Mouse (Mus musculus) CH12.LX (cell line): Measurements from ENCODE around the gene Htt.

Experiments
- CHD1 ChIP-seq: IDR thresholded peaks from 2 replicates; pipeline ENCODE4 v1.6.1; 2012; ENCODE audit warnings: low read depth, low read length, improper control_type of control experiment, inconsistent platforms
- CTCF ChIP-seq, 2 experiments: IDR thresholded peaks in 1 of 2; conservative IDR thresholded peaks in 1 of 2; 2 replicates each; pipeline ENCODE4 v1.5.1; 2011 to 2012; ENCODE audit warnings: low read depth in 2 of 2, low read length in 2 of 2, improper control_type of control experiment in 1 of 2, inconsistent platforms in 1 of 2, mild to moderate bottlenecking in 1 of 2, moderate library complexity in 1 of 2
- E2F4 ChIP-seq: IDR thresholded peaks from 2 replicates; pipeline ENCODE4 v1.6.1; 2011; ENCODE audit warnings: low read depth, low read length, improper control_type of control experiment; ENCODE audit not compliant: insufficient replicate concordance
- EP300 ChIP-seq: IDR thresholded peaks from 2 replicates; pipeline ENCODE4 v1.6.1; 2011; ENCODE audit warnings: low read length, improper control_type of control experiment
- HCFC1 ChIP-seq: IDR thresholded peaks from 2 replicates; pipeline ENCODE4 v1.6.1; 2012; ENCODE audit warnings: low read depth, mild to moderate bottlenecking, inconsistent platforms, low read length, improper control_type of control experiment
- IRF4 ChIP-seq: IDR thresholded peaks from 2 replicates; pipeline ENCODE4 v1.6.1; 2014; ENCODE audit warnings: low read depth, mild to moderate bottlenecking, inconsistent platforms, low read length, improper control_type of control experiment
- POLR2A ChIP-seq: IDR thresholded peaks from 2 replicates; pipeline ENCODE4 v1.6.1; 2011; ENCODE audit warnings: low read depth, mild to moderate bottlenecking, improper control_type of control experiment, low read length
- RCOR1 ChIP-seq: conservative IDR thresholded peaks from 2 replicates; pipeline ENCODE4 v1.6.1; 2012; ENCODE audit warnings: low read depth, mild to moderate bottlenecking, inconsistent platforms, low read length, improper control_type of control experiment
- UBTF ChIP-seq: IDR thresholded peaks from 2 replicates; pipeline ENCODE4 v1.6.1; 2012; ENCODE audit warnings: low read depth, mild to moderate bottlenecking, inconsistent platforms, low read length, improper control_type of control experiment, moderate library complexity
- USF1 ChIP-seq: IDR thresholded peaks from 2 replicates; pipeline ENCODE4 v1.6.1; 2014; ENCODE audit warnings: low read depth, mild to moderate bottlenecking, inconsistent platforms, low read length, improper control_type of control experiment

GRCm38 (mm10) chr5:34758762-34759161 lies 2.8 kb upstream of the Htt start:
- TF ChIP-seq CHD1 (no peak), IRF4 (no peak), CTCF (conservative IDR thresholded peaks at IDR 0.05 in 1 of 2, IDR thresholded peaks at IDR 0.05 in 1 of 2; ENCODE audit: low read depth in 2 of 2, low read length in 2 of 2) (no peak), USF1 (no peak), E2F4 (no peak), HCFC1 (no peak), POLR2A (no peak), RCOR1 (no peak), EP300 (no peak), UBTF (no peak)
